In the genomic region with DNA sequence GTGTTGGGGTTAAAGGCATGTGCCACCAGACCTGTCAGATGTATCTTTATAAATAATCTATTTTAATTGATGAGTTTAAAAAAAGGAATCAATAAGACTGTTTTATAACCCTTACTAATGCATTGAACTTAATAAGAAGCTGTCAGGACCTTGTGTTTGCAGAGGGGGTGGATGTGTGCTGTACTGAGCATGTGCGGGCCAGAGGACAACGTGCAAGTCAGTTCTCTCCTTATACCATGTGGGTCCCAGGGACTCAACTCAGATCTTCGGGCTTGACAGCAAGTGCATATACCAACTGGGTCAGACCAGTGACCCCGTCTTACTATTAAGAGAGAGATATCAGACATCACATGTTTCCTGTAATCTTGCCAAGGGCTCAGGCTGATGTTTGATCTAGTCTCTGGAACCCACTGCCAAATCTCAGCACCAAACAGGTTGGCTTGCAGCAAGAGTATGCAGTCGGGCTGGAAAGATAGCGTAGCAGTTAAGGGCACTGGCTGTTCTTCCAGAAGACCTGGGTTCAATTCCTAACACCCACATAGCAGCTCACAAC, we compare ENCODE assay signal across 23 mouse cellular contexts. TPM values are rescaled to one million over a fixed set of nuclear protein-coding genes. Genes with fewer than 3 reads are reported as not detected.
"Had no signal": no experiment of that assay in that cellular context is flagged by ENCODE, and none has a peak within 500 bp of the region (broad histone marks: within the 10 kb centered on the region; RNA-seq: fewer than 3 reads in every experiment).

No protein-coding gene starts in this region.

- H3K9me3 ChIP-seq: heart, embryonic 10.5 days; heart, embryonic 12.5 days; hindbrain, embryonic 13.5 days; hindbrain, embryonic 15.5 days; kidney, embryonic 15.5 days; limb, embryonic 10.5 days; limb, embryonic 12.5 days had no signal

- H3K9ac ChIP-seq: heart, embryonic 12.5 days; hindbrain, embryonic 13.5 days; hindbrain, embryonic 15.5 days; kidney, embryonic 15.5 days; limb, embryonic 12.5 days had no signal

- ATAC-seq: hindbrain, postnatal 0 days; intestine, embryonic 16.5 days had no signal

- H3K4me2 ChIP-seq: heart, embryonic 12.5 days; hindbrain, embryonic 13.5 days; hindbrain, embryonic 15.5 days; kidney, embryonic 15.5 days; limb, embryonic 12.5 days had no signal

- H3K4me3 ChIP-seq: heart, embryonic 10.5 days; heart, embryonic 12.5 days; hindbrain, embryonic 13.5 days; hindbrain, embryonic 15.5 days; kidney, embryonic 15.5 days; limb, embryonic 10.5 days; limb, embryonic 12.5 days had no signal

- DNase-seq: gastrocnemius, postnatal 14 days; gastrocnemius, postnatal 36 days; heart, postnatal 10 days; heart, postnatal 36 days; kidney, adult 11 months; kidney, adult 2 months; kidney, adult 9 months; kidney, postnatal 14 days; kidney, postnatal 36 days; layer of hippocampus, adult 9-11 months; layer of hippocampus, postnatal 36 days; liver had no signal

- H3K27me3 ChIP-seq: heart, embryonic 12.5 days; hindbrain, embryonic 13.5 days; hindbrain, embryonic 15.5 days; kidney, embryonic 15.5 days; limb, embryonic 12.5 days had no signal

- H3K27ac ChIP-seq: heart, embryonic 10.5 days; hindbrain, embryonic 13.5 days; hindbrain, embryonic 15.5 days; hindbrain, postnatal 0 days; kidney, embryonic 15.5 days; kidney, postnatal 0 days; limb, embryonic 10.5 days; limb, embryonic 12.5 days had no signal

- H3K4me1 ChIP-seq: heart, embryonic 10.5 days; heart, embryonic 12.5 days; hindbrain, embryonic 13.5 days; hindbrain, embryonic 15.5 days; kidney, embryonic 15.5 days; limb, embryonic 10.5 days; limb, embryonic 12.5 days had no signal

RNA-seq across cellular contexts. Expression of gene Kbtbd6, which starts 42.3 kb away (rescaled TPM):
- total RNA-seq: gastrocnemius, adult 8-10 months had no signal
